Mouse (Mus musculus): ENCODE measurements at regions not wholly inside any gene's neighbourhood (a gene's known extent, or its start where the extent isn't known, plus 50 kb on each side); places are given as distances from the start of the nearest gene placed in this dataset.
A peak's percentile ranks its signal among the peaks of the same experiment; 100 is the strongest.

DNA sequence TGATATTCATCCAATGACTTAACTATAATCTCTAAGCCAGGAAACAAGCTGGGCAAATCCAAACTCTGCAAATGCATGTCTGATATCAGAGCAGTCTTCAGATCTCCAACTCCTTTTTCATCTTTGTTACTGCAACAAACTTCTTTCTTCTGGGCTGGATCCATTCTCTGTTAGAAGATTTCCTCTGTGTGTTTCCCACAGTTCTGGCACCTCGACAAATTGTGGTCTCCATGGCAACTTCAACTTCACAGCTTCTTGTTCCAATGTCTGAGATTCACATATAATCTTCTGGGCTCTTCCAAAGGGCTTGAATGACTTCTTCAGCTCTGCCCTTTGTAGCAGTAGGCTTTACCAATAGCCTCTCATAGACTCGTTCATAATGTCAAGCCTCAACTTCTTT is 486.2 kb upstream of the Actrt1 start:
- peak in 1 of 2 experiments; percentile 2 for DNase-seq (ENCODE audit: low spot score in 2 of 2)

Measured in layer of hippocampus, postnatal 10 days (tissue).